Mouse (Mus musculus): Measurements from ENCODE around the gene Zfp691. TPM values are rescaled to one million over a fixed set of nuclear protein-coding genes. Genes with fewer than 3 reads are reported as not detected.

Zfp691 gene
- polyA plus RNA-seq, 1 experiment from 2014 or later = 8.5 TPM

DNA sequence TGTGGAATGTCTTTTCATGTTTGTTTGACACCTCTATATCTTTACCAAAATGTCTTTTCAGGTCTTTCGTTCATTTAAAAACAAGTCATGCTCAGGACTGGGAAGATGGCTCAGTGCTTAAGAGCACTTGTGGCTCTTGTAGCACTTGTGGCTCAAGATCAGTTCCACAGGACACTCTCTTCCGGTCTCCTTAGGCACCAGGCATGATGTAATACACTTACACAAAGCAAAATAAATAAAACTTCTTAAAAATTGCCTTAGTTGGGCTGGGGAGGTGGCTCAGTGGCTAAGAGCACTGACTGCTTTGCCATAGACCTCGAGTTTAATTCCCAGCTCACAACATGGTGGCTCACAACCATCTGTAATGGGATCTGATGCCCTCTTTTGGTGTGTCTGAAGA is 12.6 kb downstream of the Zfp691 start:
- 71% methylated on average over 3 of the region's 3 CpGs for whole genome bisulfite sequencing
- Histone ChIP-seq H3K27ac (ENCODE audit: low read length) (no peak overlapping the region), H3K4me1 (ENCODE audit: control insufficient read depth, insufficient read depth, low read length) (no peaks in the 10 kb centered on the region), H3K36me3 (ENCODE audit: control insufficient read depth, insufficient read depth, low read length) (no peaks in the 10 kb centered on the region), H3K9ac (replicated peaks; ENCODE audit: low read depth, low read length) (no peak overlapping the region), H3K27me3 (ENCODE audit: control insufficient read depth, insufficient read depth, low read length) (no peaks in the 10 kb centered on the region), H3K9me3 (ENCODE audit: control insufficient read depth, low read depth, low read length) (no peaks in the 10 kb centered on the region), H3K4me3 (ENCODE audit: low read depth, low read length) (no peak overlapping the region), H3K4me2 (replicated peaks; ENCODE audit: low read depth, low read length) (no peak overlapping the region)
- no peak for ATAC-seq (ENCODE audit: insufficient number of reproducible peaks, insufficient read depth, low FRiP score, low read depth)

DNA sequence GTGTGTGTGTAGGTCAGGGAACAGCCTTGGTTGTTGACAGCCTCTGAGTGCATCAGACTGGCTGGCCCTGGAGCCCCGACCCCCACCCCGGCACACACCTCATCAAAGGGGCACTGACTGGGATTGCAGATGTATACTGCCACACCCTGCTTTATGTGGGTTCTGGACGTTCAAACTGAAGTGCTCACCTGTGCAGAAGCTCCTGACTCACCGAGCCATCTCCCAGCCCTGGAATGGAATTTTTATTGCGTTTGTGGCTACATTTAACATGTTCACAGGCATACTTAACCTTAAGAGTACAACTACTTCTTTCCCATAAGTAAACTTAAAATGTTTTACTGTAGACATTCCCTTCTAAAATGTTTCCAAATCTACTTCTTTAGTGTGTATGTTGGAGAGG is 16.1 kb downstream of the Zfp691 start:
- Histone ChIP-seq H3K4me3 (ENCODE audit: low read depth, low read length) (no peak overlapping the region), H3K4me1 (ENCODE audit: control insufficient read depth, insufficient read depth, low read length) (no peaks in the 10 kb centered on the region), H3K4me2 (replicated peaks; ENCODE audit: low read depth, low read length) (no peak overlapping the region), H3K27me3 (ENCODE audit: control insufficient read depth, insufficient read depth, low read length) (no peaks in the 10 kb centered on the region), H3K9ac (replicated peaks; ENCODE audit: low read depth, low read length) (no peak overlapping the region), H3K9me3 (ENCODE audit: control insufficient read depth, low read depth, low read length) (no peaks in the 10 kb centered on the region), H3K36me3 (ENCODE audit: control insufficient read depth, insufficient read depth, low read length) (no peaks in the 10 kb centered on the region), H3K27ac (ENCODE audit: low read length) (no peak overlapping the region)
- ATAC-seq (ENCODE audit: insufficient number of reproducible peaks, insufficient read depth, low FRiP score, low read depth) = no peak
- WGBS = 73% methylated on average over 5 of the region's 5 CpGs

GRCm38 (mm10) chr4:119157186-119157585 is 16.8 kb downstream of the Zfp691 start:
- Histone ChIP-seq H3K27ac (ENCODE audit: low read length) (no peak overlapping the region), H3K27me3 (ENCODE audit: control insufficient read depth, insufficient read depth, low read length) (no peaks in the 10 kb centered on the region), H3K4me3 (ENCODE audit: low read depth, low read length) (no peak overlapping the region), H3K9ac (replicated peaks; ENCODE audit: low read depth, low read length) (no peak overlapping the region), H3K36me3 (ENCODE audit: control insufficient read depth, insufficient read depth, low read length) (no peaks in the 10 kb centered on the region), H3K4me2 (replicated peaks; ENCODE audit: low read depth, low read length) (no peak overlapping the region), H3K9me3 (ENCODE audit: control insufficient read depth, low read depth, low read length) (no peaks in the 10 kb centered on the region), H3K4me1 (ENCODE audit: control insufficient read depth, insufficient read depth, low read length) (no peaks in the 10 kb centered on the region)
- no peak for ATAC-seq (ENCODE audit: insufficient number of reproducible peaks, insufficient read depth, low FRiP score, low read depth)
- 33% methylated on average over 2 of the region's 2 CpGs for WGBS

- Histone ChIP-seq H3K9ac (replicated peaks; ENCODE audit: low read depth, low read length) (no peak overlapping the region), H3K4me3 (ENCODE audit: low read depth, low read length) (no peak overlapping the region), H3K27me3 (ENCODE audit: control insufficient read depth, insufficient read depth, low read length) (no peaks in the 10 kb centered on the region), H3K36me3 (ENCODE audit: control insufficient read depth, insufficient read depth, low read length) (no peaks in the 10 kb centered on the region), H3K4me1 (ENCODE audit: control insufficient read depth, insufficient read depth, low read length) (no peaks in the 10 kb centered on the region), H3K4me2 (replicated peaks; ENCODE audit: low read depth, low read length) (no peak overlapping the region), H3K27ac (ENCODE audit: low read length) (no peak overlapping the region), H3K9me3 (ENCODE audit: control insufficient read depth, low read depth, low read length) (no peaks in the 10 kb centered on the region)
- 79% methylated on average over 11 of the region's 11 CpGs for WGBS
- ATAC-seq (ENCODE audit: insufficient number of reproducible peaks, insufficient read depth, low FRiP score, low read depth) = no peak
Observed at GRCm38 (mm10) chr4:119148741-119149140, 25.3 kb downstream of the Zfp691 start.

GRCm38 (mm10) chr4:119147347-119147746 is 26.6 kb downstream of the Zfp691 start:
- H3K36me3 ChIP-seq (ENCODE audit: control insufficient read depth, insufficient read depth, low read length) = no peaks in the 10 kb centered on the region
- no peaks in the 10 kb centered on the region for H3K9me3 ChIP-seq (ENCODE audit: control insufficient read depth, low read depth, low read length)
- WGBS = 87% methylated on average over 5 of the region's 5 CpGs
- no peak overlapping the region for H3K9ac ChIP-seq (replicated peaks; ENCODE audit: low read depth, low read length)
- H3K27me3 ChIP-seq (ENCODE audit: control insufficient read depth, insufficient read depth, low read length) = no peaks in the 10 kb centered on the region
- H3K4me3 ChIP-seq (ENCODE audit: low read depth, low read length) = no peak overlapping the region
- H3K4me1 ChIP-seq (ENCODE audit: control insufficient read depth, insufficient read depth, low read length) = no peaks in the 10 kb centered on the region
- ATAC-seq (ENCODE audit: insufficient number of reproducible peaks, insufficient read depth, low FRiP score, low read depth) = no peak
- H3K4me2 ChIP-seq (replicated peaks; ENCODE audit: low read depth, low read length) = no peak overlapping the region
- no peak overlapping the region for H3K27ac ChIP-seq (ENCODE audit: low read length)

DNA sequence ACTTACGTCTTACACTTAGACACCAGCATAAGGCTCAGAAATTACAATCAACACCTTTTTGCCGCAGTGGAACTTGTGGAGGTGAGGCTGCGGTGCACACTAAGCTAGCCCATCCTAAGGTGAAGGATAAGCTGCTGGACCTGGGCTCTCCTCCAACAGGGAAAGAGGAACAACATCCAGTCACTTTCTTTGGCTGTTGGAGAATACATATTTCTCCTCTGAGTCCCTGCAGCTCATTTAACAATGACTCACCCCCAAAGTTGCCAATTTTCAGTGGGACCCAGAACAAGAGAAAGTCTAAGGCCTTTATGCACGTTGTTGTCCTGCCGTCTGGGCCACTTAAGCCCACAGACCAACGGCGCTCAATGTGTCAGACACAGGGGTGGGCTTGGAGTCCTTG is 27.2 kb downstream of the Zfp691 start:
- Histone ChIP-seq H3K27me3 (ENCODE audit: control insufficient read depth, insufficient read depth, low read length) (no peaks in the 10 kb centered on the region), H3K9me3 (ENCODE audit: control insufficient read depth, low read depth, low read length) (no peaks in the 10 kb centered on the region), H3K4me3 (ENCODE audit: low read depth, low read length) (no peak overlapping the region), H3K27ac (ENCODE audit: low read length) (no peak overlapping the region), H3K4me1 (ENCODE audit: control insufficient read depth, insufficient read depth, low read length) (no peaks in the 10 kb centered on the region), H3K36me3 (ENCODE audit: control insufficient read depth, insufficient read depth, low read length) (no peaks in the 10 kb centered on the region), H3K4me2 (replicated peaks; ENCODE audit: low read depth, low read length) (no peak overlapping the region), H3K9ac (replicated peaks; ENCODE audit: low read depth, low read length) (no peak overlapping the region)
- no peak for ATAC-seq (ENCODE audit: insufficient number of reproducible peaks, insufficient read depth, low FRiP score, low read depth)
- WGBS = 84% methylated on average over 7 of the region's 7 CpGs

- 0 out of 2 replicates have a peak, but pooled peaks have one; percentile 47 for ATAC-seq (ENCODE audit: insufficient number of reproducible peaks, insufficient read depth, low FRiP score, low read depth)
- H3K9me3 ChIP-seq (ENCODE audit: control insufficient read depth, low read depth, low read length) = no peaks in the 10 kb centered on the region
- H3K4me3 ChIP-seq (ENCODE audit: low read depth, low read length) = no peak overlapping the region
- no peak overlapping the region for H3K27ac ChIP-seq (ENCODE audit: low read length)
- H3K4me2 ChIP-seq (replicated peaks; ENCODE audit: low read depth, low read length) = peak overlapping the region; percentile 26
- no peaks in the 10 kb centered on the region for H3K4me1 ChIP-seq (ENCODE audit: control insufficient read depth, insufficient read depth, low read length)
- WGBS = 27% methylated on average over 24 of the region's 24 CpGs
- H3K9ac ChIP-seq (replicated peaks; ENCODE audit: low read depth, low read length) = no peak overlapping the region
- no peaks in the 10 kb centered on the region for H3K27me3 ChIP-seq (ENCODE audit: control insufficient read depth, insufficient read depth, low read length)
- H3K36me3 ChIP-seq (ENCODE audit: control insufficient read depth, insufficient read depth, low read length) = peaks cover under 1% of the 10 kb centered on the region; the same call in 1 of the 2 replicates
Observed at GRCm38 (mm10) chr4:119142230-119142871, 31.6 kb downstream of the Zfp691 start.

GRCm38 (mm10) chr4:119141191-119141590 is 32.8 kb downstream of the Zfp691 start:
- Histone ChIP-seq H3K4me2 (replicated peaks; ENCODE audit: low read depth, low read length) (no peak overlapping the region), H3K4me1 (ENCODE audit: control insufficient read depth, insufficient read depth, low read length) (no peaks in the 10 kb centered on the region), H3K27me3 (ENCODE audit: control insufficient read depth, insufficient read depth, low read length) (no peaks in the 10 kb centered on the region), H3K36me3 (ENCODE audit: control insufficient read depth, insufficient read depth, low read length) (peaks cover 12% of the 10 kb centered on the region), H3K27ac (ENCODE audit: low read length) (no peak overlapping the region), H3K4me3 (ENCODE audit: low read depth, low read length) (no peak overlapping the region), H3K9me3 (ENCODE audit: control insufficient read depth, low read depth, low read length) (no peaks in the 10 kb centered on the region), H3K9ac (replicated peaks; ENCODE audit: low read depth, low read length) (no peak overlapping the region)
- ATAC-seq (ENCODE audit: insufficient number of reproducible peaks, insufficient read depth, low FRiP score, low read depth) = no peak
- WGBS = 63% methylated on average over 10 of the region's 10 CpGs

GRCm38 (mm10) chr4:119140126-119140525 is 33.9 kb downstream of the Zfp691 start:
- no peak overlapping the region for H3K9ac ChIP-seq (replicated peaks; ENCODE audit: low read depth, low read length)
- H3K4me2 ChIP-seq (replicated peaks; ENCODE audit: low read depth, low read length) = no peak overlapping the region
- H3K27me3 ChIP-seq (ENCODE audit: control insufficient read depth, insufficient read depth, low read length) = no peaks in the 10 kb centered on the region
- 60% methylated on average over 3 of the region's 3 CpGs for WGBS
- H3K27ac ChIP-seq (ENCODE audit: low read length) = no peak overlapping the region
- ATAC-seq (ENCODE audit: insufficient number of reproducible peaks, insufficient read depth, low FRiP score, low read depth) = no peak
- peaks cover 23% of the 10 kb centered on the region for H3K36me3 ChIP-seq (ENCODE audit: control insufficient read depth, insufficient read depth, low read length)
- no peaks in the 10 kb centered on the region for H3K9me3 ChIP-seq (ENCODE audit: control insufficient read depth, low read depth, low read length)
- H3K4me1 ChIP-seq (ENCODE audit: control insufficient read depth, insufficient read depth, low read length) = no peaks in the 10 kb centered on the region
- H3K4me3 ChIP-seq (ENCODE audit: low read depth, low read length) = no peak overlapping the region

Measured in stomach, embryonic 14.5 days (tissue).